Mouse (Mus musculus) neutrophil, adult 5-6 weeks (primary cell): ENCODE data around the gene Skap1. TPM values are rescaled to one million over a fixed set of nuclear protein-coding genes. Genes with fewer than 3 reads are reported as not detected.
A peak's percentile ranks its signal among the peaks of the same experiment; 100 is the strongest.
"Not testable (repeated sequence)": the region's sequence is repeated elsewhere in the genome, so short reads cannot be mapped to it uniquely, and the experiment has no call there.

Source experiments
- ATAC-seq: fragments of 151-379, 151-347 bp; 2 replicates; pipeline ENCODE4 v1.8.0; 2017; ENCODE audit warnings: mild to moderate bottlenecking, moderate TSS enrichment; ENCODE audit not compliant: insufficient number of reproducible peaks, poor library complexity, low FRiP score, severe bottlenecking; ENCODE audit errors: extremely low read depth
- total RNA-seq: library from RNA; stranded (forward); fragments of 200-1000 nt; gene quantifications from 2 replicates; pipeline ENCODE4 v1.2.3, GENCODE M21; 2017

Gene Skap1
- total RNA-seq, 1 experiment from 2014 or later, result 33.1 TPM

GRCm38 (mm10) chr11:96764511-96765350 lies 300.3 kb downstream of the Skap1 start:
- no peak for ATAC-seq

DNA sequence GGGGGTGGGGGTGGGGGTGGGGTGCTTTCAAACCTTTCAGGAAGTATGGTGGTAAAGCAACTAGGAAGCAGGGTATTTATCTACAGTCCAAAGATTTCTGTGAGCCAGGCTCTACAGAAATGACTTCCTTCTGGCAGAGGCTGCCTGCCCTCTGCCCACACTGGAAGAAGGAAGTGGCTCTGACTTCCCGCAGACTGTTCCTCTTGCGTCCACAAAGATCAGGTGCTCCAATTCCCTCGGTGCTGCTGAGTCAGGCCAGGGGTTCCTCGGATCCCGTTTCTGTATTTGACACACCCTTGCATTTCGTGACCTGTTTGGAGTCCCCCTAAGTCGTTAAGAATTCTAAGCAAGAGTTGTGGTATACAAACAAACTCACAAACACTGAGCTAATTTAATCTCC lies 301.3 kb downstream of the Skap1 start:
- peak; percentile 75 for ATAC-seq

GRCm38 (mm10) chr11:96766555-96766954 lies 302.2 kb downstream of the Skap1 start:
- no peak for ATAC-seq

DNA sequence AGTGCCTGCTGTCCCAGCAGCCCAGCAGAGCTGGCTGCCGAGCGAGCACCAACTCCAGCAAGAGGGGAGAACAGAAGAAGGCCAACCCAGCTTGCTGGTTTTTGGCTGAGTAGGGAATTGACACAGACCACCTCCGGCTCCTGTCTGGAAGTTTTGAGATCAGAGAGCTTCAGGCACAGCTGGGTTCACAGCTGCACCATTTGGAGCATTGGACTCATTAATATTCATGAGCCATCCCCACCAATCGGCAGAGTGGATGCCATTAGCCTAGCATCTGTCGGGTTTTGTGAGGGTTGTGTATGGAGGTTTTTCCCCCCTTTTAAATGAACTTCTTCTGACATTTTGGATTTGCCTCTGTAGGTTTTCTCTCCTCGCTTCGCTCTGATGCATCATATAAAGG lies 302.7 kb downstream of the Skap1 start:
- ATAC-seq, result no peak

GRCm38 (mm10) chr11:96768240-96768639 lies 303.8 kb downstream of the Skap1 start:
- no peak for ATAC-seq

GRCm38 (mm10) chr11:96771274-96771975 lies 307.0 kb downstream of the Skap1 start:
- ATAC-seq, result no peak

DNA sequence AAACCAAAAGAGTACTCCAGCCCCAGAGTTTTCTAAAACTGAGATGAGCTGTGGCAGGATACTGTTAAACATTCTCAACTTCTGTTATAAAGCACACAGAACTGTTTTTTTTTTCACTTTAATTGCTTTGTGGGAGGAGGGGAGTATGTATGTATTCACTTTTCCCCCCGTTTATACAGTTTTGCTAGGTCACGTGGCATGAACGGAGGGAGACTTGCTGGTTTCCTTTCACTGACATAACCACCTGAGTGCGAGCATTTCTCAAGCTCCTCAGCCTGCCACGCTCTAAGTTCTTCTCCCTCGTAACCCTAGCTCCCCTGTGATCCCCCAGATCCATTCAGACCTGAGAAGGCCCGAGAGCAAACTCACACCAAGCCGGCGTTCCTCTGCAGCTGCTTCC lies 308.0 kb downstream of the Skap1 start:
- ATAC-seq, result no peak

DNA sequence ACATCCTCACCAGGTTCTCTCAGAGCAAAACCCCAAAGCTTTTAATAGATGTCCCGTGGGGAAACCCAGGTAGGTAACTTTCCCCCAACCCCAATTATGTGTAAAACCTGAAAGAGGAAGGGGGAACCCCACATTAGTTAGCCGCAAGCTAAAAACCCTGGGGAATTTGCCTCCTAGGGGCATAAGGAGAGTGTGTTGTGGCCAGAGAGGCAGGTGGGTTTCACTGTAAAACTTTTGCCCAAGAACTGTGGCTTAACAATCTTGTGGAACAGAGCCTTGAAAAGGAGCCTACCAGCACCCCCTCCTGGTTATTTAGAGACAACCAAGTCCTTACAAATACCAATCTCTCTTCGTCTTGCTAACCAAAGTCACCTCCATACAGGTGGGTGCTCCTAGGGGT lies 310.1 kb downstream of the Skap1 start:
- no peak for ATAC-seq

DNA sequence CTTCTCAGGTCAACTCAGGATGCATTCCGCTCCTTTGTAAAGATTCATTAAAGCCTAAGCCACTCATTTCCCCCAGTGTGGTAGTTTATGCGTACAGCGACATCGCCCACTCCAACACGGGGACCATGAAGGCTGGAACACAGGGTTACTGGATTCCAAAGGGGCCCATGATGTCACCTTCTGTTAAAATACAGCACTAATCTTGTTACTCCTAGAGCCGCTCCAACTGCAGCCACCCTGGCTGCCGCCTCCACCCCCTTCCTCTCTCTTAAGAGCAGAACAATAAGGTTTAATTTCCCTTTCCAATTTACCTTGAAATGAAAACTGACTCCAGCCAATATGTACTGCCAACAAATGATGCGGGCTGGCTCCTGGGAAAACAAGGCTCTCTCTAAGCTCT lies 310.7 kb downstream of the Skap1 start:
- ATAC-seq, result no peak

DNA sequence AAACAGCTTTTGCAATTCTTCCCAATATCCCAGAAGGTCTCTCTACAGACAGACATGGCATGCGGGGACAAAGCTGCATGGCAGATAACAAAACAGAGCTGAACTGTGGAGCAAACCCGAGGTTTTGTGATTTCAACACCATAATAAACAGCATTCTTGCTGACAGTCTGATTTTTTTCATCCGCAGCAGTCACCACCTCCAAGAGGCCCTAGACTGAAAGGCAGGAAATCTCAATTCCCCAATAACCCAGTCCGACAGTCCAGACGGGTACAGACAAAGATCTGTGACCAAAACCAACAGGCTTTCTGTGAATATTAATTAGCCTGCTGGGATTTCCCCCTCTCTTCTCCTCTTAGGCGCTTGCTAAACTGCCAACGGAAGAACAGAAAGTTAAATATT lies 311.3 kb downstream of the Skap1 start:
- ATAC-seq, result no peak

GRCm38 (mm10) chr11:96776068-96776467 lies 311.7 kb downstream of the Skap1 start:
- no peak for ATAC-seq

- ATAC-seq, result peak; percentile 93
These were observed 312.9 kb downstream of the Skap1 start, which contains the start of gene Snx11 for GRCm38 (mm10) chr11:96776968-96777962. Gene Snx11, minus strand, starts transcription at chr11:96777559.

- not testable (repeated sequence) for ATAC-seq
These were observed 313.8 kb downstream of the Skap1 start for GRCm38 (mm10) chr11:96778061-96778627.

DNA sequence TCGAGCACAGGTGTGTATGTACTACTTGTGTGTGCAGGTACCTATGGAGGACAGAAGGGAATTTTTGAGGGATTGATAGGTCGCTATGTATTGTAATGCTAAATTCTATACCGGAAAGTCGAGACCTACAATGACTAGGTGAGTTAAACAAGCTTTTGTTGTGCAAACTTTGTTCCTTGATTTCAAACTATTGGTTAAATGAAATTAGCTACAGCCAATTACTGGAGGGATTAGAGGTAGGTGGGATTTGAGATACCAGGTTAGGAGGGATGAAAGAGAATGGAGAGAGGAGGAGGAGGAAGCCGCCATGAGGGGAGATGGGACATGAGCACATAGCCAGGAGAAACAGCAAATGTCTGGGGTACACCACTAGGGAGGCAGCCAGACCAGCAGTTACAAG lies 315.9 kb downstream of the Skap1 start:
- ATAC-seq, result no peak

GRCm38 (mm10) chr11:96781425-96781824 lies 317.0 kb downstream of the Skap1 start:
- no peak for ATAC-seq

GRCm38 (mm10) chr11:96784847-96785246 lies 320.5 kb downstream of the Skap1 start:
- peak; percentile 57 for ATAC-seq

DNA sequence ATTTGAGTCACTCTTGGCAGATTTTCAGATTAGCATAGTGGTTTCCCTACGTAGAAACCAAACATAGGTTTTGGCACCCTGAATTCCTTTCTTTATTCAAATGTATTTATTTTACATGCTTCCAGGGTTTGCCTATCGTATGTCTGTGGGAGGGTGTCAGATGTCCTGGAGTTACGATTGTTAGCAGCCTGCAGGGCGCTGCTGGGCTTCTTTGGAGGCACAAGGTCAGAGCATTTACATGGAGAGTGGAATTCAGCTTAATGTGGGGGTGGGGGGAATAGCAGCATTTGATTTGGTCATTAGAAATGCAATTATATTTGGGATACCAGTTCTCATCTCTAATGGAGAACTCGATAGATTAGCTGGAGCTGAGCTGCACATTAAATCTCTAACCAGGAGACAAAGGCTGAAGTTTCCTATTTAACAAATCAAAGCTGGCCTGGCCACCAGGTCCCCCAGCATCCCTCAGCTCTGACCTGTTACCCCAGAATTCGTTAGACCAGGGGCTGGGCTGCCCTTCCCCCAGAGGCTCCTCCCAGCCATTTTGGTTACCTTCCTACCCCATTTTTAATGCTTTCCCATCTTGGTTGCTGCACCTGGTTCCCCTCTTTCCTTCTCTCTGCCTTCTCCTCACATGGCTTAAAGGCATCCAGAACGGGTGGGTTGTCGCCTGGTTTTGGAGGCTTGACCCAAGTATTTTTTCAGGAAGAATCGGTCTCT lies 322.5 kb downstream of the Skap1 start:
- no peak for ATAC-seq
